Mouse (Mus musculus) frontal cortex, postnatal 36 days (tissue): ENCODE measurements around the gene Shisa5.

ENCODE experiments used
- DNase-seq, 2 experiments: peaks; one replicate each; pipeline ENCODE4 v3.0.0; 2022; ENCODE audit warnings: low spot score in 2 of 2

Shisa5 gene

DNA sequence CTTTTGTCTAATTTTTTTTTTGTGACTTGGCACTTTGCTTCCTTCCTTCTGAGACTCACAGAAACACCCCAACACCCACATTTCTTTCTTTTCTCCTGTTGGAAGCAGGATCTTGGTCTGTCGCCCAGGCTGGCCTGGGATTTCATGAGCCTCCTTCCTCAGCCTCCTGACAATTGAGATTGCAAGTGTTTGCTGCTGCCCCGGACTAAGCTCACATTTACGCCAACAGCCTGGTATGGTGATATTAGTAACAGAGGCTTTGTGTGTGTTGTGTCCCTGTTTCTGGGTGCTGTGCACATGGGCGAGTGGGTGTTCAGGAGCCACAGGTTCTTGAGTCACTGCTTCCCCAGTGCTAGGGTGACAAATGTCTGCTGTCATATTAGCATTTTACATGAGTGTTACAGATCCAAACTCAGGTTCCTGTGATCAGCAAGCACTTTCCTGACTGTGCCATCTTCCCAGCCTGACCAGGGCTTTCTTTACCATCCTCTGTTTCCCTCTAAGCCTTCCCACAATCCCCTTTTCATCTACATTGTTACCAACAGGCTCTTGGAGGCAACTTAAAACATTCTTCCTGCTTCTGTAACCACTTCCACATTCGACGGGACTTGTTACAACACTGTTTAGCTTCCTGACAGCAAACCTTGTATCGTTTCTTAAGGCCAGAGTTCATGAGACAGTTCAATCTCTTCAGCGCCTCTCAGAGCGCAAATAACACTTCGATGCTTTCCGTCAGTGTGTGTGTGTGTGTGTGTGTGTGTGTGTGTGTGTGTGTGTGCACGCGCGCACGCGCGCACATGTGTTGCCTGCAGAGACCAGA is 15.3 kb upstream of the Shisa5 start:
- DNase-seq: peak; percentile 66 to 72

DNA sequence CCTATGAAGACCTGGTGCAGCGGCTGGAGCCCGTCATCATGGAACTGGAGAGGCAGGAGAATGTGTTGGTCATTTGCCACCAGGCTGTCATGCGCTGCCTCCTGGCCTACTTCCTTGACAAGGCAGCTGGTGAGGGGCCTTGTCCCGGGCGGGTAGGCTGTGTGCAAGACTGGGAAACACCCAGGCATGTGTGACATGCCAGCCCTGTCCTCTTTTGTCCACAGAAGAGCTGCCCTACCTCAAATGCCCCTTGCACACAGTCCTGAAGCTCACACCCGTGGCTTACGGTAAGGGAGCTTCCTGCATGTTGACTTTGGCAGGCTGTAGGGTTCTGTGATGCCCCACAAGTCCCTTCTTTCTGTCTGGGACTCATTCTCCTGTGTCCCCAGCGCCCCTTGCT is 10.8 kb upstream of the Shisa5 start:
- no peak for DNase-seq

DNA sequence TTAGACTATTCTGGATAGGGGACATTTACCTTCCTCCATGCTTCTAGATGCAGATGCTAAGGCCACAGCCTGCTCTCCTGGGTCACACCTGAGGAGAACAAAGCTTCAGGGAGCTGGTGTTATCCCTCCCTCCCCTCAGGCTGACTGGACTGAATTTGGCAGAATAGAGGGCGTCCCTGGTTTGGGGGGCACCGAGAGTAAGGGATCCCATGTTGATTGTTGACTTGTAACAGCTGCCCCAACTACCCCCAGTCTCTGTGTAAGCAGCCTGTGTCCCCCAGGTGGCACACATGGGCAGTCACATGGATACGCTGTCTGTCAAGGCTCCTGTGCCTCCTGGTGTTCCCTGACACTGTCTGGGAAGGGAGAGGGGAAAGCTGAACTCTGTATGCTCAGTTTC is 9.9 kb upstream of the Shisa5 start:
- DNase-seq: no peak

DNA sequence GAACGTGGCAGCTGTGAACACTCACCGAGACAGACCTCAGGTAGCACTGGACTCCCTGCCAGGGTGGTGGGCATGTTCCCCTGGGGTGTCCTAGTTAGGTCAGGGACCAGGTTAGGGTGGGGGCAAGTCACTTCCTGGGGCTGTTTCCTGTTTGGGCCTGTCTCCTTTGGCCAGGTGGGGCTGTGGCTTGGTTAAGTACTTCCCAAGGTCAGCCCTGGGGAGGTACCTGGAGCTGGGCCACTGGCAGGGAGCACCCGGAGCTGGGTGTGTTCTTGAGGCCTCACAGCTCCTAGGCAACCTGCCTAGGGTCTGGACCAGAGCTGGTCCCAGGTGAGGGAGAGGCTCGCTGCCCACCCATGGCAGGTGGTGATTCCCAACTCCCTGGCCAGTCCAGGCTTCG is 9.4 kb upstream of the Shisa5 start:
- no peak for DNase-seq

DNA sequence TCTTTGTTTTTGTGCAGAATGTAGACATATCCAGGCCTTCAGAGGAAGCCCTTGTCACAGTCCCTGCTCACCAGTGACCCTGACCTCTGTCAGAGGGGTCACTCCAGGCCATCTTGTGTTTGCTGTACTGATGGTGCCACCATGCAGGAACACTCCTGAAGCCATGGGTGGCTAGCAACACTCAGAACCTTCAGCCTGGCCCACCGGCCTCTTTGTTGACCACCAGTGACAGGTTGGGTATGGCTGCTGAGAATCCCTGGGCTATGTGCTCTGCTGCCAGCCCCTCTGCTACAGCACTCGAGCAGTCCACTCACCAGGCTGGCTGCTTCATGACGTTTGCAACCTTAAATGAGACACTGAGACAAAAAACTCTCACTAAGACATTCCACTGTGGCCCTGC is 8.1 kb upstream of the Shisa5 start:
- no peak for DNase-seq

DNA sequence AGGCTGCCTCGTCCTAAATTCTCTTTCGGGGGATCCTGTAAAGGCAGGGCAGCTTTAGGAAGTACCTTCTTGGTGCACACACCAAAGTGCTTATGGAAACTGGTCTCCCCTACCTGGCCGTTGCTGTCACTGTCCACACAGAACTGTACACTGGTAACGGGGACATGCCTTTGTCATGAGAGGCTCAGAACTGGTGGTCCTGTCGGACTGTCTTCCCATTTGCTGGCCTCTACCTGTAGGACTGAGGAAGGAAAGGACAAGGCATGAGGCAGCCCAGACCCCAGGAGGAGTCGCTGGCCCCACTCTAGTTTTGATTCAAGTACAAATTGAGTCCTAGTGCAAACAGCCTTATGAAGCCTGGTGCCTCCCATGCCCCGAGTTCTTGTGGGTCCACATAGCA is 7.4 kb upstream of the Shisa5 start:
- no peak for DNase-seq

DNA sequence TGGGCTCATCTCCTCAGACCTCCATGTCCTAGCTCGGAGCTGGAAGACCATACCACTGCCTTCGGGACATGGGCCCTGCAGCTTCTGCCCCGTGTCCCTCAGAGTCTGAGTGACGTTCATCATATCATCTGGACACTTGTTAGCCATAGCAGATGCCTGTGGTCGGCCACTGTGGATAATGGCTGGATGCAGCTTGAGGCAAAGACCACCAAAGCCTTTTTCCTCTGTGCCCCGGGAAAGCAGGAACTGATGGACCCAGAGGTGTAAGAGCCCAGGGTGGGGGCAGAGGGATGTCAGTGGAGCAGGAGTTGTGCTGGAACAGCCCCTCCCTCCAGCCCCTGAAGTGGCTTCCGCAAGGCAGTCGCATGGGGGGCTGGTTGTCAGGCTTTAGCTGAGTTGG is 6.7 kb upstream of the Shisa5 start:
- no peak for DNase-seq

DNA sequence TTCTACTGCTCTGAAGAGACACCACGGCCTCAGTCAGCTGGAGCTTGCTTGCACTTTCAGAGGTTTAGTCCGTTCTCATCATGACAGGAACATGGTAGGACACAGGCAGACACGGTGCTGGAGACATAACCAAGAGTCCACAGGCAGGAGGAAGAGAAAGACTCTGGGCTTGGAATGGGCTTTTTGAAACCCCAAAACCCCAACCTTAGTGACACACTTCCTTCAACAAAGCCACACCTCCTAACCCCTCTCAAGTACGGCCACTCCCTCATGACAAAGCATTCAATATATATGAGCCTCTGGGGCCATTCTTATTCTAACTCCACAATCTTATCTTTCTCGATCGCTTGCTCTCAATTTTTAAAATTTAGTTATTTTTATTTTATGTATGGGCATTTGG is 5.9 kb upstream of the Shisa5 start:
- no peak for DNase-seq

DNA sequence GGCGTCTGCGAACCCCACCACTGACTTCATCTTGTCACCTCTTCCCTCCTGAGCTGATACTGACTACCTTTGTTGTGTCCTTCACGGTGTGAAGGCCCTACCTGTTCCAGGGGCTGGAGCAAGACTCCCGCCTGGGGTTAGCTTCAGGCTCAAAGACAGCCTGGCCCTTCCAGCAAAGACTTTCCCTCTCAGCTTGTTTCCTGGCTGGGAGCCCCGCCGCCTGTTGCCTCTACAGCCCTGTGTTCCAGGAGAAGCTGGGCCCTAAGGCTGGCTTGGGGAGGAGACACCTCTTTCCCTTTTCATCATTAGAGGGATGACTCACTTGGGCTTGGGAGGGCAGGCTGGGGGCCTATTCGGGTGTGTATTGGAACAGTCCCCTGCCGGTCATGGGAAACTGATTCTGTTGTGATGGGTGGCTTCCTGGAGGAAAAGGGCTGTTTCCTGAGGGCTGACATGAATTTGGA is 568 bp downstream of the Shisa5 start:
- DNase-seq: no peak

DNA sequence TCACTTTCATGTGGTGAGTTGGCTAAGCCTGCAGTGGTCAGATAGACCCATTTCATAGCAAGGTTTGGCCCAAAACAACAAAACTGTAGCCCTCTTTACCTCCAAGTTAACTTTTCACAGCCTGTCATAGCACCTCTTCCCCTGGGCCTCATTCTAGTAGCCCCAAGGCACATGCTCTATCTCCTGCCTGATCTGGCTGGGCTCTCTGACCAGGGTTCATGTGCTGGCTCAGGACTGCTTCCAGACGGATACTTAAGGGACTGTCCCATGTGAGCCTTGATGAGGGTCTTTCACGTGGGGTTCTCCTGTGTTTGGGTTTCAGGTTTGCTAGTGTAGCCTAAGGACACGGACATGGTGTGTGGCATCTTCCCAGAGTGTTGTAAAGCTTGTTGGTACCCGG is 1.3 kb downstream of the Shisa5 start:
- DNase-seq: no peak

DNA sequence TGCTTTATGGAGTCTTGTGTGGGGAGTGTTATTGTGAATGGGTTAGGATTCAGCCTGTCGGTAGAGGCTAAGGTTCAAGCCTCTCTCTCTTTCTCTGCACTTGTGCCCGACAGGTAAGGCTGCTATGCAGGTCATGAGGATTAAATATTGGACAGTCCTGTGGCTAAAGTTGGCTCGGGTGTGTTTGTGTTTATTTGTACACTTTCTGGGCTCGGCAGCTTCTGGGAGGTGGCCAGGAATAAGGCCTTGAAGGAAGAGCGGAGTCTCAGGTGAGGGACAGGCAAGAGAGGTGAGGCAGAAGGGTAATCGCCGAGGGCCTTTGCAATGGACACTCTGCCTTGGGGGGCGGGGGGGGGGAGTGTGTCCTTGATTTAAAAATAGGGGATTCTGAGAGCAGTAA is 1.9 kb downstream of the Shisa5 start:
- no peak for DNase-seq

DNA sequence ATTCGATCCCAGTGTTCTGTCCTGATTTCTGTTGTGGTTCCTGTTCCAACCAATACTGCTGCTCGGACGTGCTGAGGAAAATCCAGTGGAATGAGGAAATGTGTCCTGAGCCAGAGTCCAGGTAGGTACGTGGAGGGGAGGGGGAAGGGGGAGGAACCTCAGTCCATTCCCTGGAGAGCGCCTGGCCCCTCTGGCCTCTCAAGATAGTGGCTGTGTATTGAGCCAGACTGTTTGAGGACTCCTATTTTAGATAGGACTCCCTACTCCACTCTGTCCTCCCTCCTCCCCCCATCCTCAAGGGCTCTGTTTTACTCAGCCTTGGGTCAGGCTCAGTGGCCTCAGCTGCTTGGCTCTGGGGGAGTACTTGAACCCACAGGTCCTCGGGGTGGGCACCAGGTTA is 2.5 kb downstream of the Shisa5 start:
- DNase-seq: no peak

DNA sequence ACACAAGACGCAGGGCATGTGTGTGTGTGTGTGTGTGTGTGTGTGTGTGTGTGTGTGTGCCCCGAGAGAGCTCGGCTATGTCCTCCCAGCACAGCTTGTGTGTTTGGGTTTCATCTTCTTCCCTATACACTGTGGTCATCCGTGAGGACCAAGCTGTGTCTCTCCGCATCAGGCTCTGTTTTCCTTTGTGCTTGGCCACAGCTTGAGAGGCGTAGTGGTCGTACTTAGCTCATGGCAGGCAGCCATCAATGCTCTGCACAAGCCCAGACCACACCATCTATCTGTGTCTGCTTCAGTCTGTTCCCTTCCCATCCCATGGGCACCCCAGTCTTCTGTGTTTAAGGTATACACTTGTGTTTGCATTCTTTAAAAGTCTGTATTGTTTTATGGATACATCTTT is 3.0 kb downstream of the Shisa5 start:
- no peak for DNase-seq

DNA sequence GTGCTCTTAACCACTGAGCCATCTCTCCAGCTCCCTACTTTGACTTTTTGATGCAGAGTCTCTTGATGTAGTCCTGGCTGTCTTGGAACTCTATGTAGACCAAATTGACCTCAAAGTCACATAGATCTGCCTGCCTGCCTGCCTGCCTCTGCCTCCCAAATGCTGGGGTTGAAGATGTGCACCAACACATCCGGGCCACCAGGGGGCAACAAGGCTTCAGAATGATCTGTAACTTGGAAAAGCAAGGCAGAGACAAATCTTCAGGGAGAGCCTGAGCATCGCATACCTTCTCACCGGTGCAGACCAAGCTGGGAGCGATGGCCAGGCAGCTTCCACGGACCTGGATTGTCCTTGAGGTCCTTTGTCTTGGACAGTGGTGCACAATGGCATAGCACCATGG is 7.9 kb downstream of the Shisa5 start:
- peak in 1 of 2 experiments; percentile 16 for DNase-seq

DNA sequence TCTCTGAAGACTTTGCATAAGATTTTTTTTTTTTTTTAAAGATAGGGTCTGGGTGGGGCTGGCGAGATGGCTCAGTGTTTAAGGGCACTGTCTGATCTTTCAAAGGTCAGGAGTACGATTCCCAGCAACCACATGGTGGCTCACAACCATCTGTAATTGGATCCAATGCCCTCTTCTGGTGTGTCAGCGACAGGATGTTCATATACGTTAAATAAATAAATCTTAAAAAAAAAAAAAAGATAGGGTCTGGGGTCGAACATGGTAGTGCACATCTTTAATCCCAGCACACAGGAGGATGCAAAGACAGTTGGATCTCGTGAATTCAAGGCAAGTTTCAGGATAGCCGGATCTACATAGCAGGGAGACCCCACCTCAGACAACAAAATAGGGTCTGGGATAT is 11.0 kb downstream of the Shisa5 start:
- DNase-seq: no peak

DNA sequence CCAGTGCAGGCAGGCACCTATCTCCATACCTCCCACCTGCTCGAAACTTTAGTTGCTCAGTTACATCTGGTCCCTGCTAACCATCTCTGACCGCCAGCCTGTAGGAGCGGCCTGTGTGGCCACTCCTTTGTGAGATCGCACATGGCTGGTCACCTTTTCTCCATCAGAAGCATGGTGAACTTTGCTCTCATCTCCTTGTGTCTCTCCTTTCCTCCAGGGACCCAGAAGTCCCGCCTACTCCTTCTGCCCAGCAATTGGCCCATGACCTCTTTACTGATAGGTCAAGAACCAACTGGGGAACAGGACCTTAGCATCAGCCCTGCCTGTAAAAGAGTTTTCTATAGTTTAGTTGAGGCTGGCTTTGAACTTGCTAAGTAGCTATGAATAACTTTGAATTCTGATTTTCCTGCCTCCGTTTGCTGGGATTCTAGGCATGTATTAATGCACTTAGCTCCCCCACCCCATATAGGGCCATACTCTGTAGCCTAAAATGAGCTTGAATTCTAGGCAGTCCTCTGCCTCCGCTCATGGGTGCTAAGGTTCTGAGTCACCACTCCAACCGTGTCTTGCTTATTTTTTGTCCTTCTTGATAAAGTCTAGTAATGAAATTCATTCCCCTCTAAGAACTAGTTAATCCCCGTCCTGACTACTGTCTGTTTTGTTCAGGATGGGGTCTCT is 11.8 kb downstream of the Shisa5 start:
- DNase-seq: no peak

DNA sequence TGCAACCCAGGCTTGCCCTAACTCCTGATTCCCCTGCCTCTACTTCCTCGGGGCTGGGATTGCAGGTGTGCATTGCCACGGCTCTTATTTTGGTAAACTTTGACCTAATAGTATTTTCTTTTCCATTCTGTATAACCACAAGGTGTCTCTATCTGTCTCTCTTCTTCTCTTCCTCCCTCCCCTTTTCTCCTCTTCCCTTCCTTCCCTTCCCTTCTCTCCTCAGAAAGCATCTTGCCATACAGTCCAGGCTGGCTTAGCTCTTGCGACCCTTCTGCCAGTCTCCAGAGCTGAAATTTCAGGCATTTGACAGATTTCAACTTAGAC is 12.3 kb downstream of the Shisa5 start:
- no peak for DNase-seq

DNA sequence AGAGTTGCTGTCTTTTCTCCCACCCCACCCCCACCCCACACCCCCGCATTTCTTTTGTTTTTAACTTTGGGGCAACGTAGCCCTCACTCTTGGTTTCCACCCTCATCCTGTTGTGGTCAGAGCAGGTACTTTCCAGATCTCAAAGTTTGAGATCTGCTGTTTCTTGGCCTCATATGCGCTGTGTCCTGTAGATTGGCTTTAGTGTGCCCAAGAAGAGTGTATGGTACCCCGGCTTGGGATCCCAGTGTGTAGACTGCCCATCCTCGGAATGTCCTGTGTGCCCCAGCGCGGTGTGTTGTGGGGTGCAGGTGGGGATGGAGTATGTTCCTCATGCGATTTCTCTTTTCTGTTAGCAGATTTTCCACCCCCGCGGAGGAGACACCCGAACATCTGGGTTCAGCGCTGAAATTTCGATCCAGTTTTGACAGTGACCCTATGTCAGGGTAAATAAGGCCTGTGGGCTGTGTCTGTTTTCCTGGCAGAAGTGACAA is 12.7 kb downstream of the Shisa5 start:
- DNase-seq: no peak

DNA sequence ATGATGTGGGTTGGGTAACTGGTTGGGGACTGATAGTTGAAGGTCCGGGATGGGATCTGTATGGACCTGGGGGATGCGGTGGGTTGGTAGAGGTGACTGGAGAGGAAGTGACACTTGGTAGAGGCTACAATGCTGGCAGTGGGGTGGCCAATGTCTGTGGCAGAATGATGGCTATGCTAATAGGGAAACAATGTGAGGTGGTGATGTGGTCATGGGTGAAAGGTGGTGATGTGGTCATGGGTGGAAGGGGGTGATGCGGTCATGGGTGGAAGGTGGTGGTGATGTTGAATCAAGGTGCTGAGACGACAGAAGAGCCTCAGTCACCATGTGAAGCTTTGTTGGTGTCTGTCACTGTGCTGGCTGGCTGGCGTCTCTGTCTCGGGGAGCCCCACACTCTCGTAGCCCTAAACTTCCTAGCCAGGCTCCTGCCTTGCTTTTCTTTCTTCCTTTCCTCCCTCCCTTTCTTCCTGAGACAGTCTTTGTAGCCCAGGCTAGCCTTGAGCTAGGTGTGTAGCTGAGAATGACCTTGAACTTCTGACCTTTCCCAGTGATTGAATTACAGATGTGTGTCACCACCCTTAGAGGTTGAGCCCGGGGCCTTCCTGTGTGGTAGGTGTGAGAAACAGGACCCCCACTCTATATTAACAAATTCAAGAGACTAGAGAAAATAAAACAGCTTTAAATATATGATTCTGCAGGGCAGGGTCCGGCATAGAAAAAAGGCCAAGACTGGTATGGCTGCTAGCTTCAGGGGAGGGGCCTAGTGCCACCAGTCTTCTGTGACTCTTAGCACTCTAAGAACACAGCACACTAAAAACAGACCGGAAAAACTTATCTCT is 13.5 kb downstream of the Shisa5 start:
- DNase-seq: no peak

DNA sequence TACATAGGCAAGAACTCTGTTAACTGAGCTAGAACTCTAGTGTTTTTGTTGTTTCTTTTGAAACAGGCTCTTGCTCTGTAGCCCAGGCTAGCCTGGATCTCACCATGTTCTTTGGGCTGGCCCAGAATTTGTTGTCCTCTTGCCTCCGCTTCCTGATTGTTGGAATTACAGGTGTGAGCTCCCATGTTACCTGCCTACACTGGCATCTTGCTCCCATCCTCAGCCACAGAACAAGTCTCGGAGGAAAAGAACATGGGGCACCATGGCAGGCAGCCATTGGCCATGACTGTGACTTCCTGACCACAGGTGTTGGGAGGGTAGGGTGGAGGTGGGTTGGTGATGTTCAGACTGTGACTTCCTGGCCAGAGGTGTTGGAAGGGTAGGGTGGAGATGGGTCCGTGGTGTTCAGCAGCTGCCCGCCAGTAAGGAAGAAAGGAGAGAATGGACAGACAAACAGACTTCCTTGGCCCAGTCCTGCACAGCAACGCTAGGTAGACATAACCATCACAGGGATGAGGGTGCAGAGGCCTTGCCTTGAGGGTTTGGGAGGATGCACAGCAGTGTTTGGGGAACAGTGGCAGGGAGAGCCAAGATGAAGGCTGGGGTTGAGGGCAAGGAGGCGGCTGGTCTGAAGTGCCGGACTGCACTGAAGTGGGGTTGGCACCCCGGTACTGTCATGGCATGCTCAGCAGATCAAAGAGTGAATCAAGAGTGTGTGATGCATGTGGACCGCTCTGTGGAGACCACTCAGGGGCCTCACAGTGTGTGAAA is 14.3 kb downstream of the Shisa5 start:
- no peak for DNase-seq

DNA sequence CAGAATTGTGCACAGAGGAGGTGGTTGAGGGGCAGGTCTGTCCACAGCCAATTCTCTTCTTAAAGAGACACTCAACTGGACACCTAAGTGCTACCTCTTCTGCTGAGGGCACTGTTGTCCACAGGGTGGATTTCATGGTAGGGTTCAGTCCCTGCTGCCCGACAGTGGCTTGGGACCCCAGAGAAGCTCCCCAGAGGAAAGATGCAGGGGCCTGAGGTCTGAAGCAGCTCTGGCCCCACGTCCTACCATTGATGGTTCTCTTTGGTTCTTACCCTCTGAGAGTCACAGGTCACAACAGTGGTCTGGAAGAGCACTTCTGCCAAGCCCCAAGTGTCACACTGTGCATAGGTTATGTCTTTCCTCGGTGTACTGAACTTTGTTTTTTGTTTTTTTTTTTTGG is 15.0 kb downstream of the Shisa5 start:
- DNase-seq: no peak

DNA sequence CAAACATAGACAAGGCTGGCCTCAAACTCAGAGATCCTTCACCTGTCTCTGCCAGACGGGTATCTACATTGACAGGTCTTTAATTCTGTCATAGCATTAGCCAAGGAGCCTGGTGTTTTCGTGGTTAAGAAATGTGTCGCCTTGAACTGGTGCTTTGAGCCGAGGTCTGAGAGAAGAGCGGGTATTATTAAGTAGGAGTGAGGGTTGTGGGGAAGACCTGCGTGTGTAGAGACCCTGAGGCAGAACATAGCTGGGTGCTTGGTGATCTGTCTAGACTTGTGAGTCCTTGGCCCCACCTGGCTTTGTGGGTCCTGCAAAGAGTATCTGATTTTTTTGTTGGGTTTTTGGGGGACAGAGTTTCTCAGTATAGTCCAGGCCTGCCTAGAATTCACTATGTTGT is 15.5 kb downstream of the Shisa5 start:
- DNase-seq: no peak
